Comparison of ENCODE assay signal across 14 mouse cellular contexts in the genomic region with DNA sequence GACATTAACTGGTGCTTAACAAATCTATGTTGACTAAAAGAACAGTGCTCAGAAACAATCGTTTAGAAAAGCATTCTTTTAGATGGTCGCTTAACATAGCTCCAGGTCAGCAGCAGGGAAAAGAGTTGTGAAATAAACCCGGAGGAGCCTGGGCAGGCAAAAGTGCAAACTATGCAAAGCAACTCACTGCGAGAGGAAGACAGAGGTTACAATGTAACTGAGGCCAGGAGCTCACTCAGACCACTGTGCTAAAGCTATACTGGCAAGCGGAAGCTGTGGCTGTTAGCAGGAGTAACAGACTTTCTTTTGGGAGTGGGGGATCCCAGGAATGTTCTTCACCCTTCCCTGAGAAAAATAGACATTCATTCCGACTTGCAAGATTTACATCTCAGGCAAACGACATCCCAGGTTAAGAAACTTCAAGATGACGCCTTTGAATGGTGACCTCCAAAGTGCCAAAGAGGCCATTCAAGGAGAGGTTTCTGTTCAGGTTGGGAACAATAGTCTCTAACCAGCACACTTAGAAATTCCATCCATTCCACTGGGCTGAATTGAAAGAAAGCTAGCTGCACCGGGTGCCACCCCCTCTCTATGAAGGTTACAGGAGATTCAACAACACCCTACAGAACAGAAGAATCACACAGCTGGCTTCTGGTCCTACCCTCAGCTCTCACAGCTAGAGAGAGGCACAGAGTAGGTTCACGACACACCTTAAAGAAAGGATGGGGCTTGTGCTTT.
DNase-seq lines count a peak whose midpoint lies in the region; ATAC-seq lines count a peak whose summit lies in the region.
"Had no signal": no experiment of that assay in that cellular context is flagged by ENCODE, and none has a peak within 500 bp of the region (broad histone marks: within the 10 kb centered on the region; RNA-seq: fewer than 3 reads in every experiment).

No protein-coding gene starts in this region.

- H3K9ac ChIP-seq in heart, embryonic 11.5 days (ENCODE audit: low read depth, low read length), result no peak overlapping the region
- H3K9ac ChIP-seq in lung, embryonic 15.5 days, result no peak overlapping the region
- H3K9ac ChIP-seq in liver, embryonic 16.5 days (ENCODE audit: low read depth, low read length), result no peak overlapping the region
- H3K9ac ChIP-seq: embryonic facial prominence, embryonic 12.5 days; forebrain, postnatal 0 days had no signal

- no peaks in the 10 kb centered on the region for H3K36me3 ChIP-seq in heart, embryonic 11.5 days (ENCODE audit: control insufficient read depth, insufficient read depth, low read length)
- H3K36me3 ChIP-seq in lung, embryonic 15.5 days, result no peaks in the 10 kb centered on the region
- H3K36me3 ChIP-seq in liver, embryonic 16.5 days (ENCODE audit: control insufficient read depth, insufficient read depth), result no peaks in the 10 kb centered on the region
- H3K36me3 ChIP-seq: embryonic facial prominence, embryonic 12.5 days had no signal

- no peaks in the 10 kb centered on the region for H3K9me3 ChIP-seq in heart, embryonic 11.5 days (replicated peaks; ENCODE audit: control insufficient read depth, low read length)
- H3K9me3 ChIP-seq in lung, embryonic 15.5 days, result no peaks in the 10 kb centered on the region
- no peaks in the 10 kb centered on the region for H3K9me3 ChIP-seq in liver, embryonic 16.5 days (replicated peaks; ENCODE audit: control insufficient read depth, low read length)
- H3K9me3 ChIP-seq: embryonic facial prominence, embryonic 12.5 days had no signal

- H3K4me1 ChIP-seq in heart, embryonic 11.5 days (ENCODE audit: control insufficient read depth, insufficient read depth, low read length), result peaks cover 15% of the 10 kb centered on the region
- peaks cover 61% of the 10 kb centered on the region for H3K4me1 ChIP-seq in lung, embryonic 15.5 days
- H3K4me1 ChIP-seq in liver, embryonic 16.5 days (ENCODE audit: control insufficient read depth, low read depth, low read length), result peaks cover 16% of the 10 kb centered on the region

- no peak for ATAC-seq in heart, embryonic 11.5 days (replicated peaks; ENCODE audit: insufficient number of reproducible peaks, low FRiP score, low TSS enrichment)
- peak; percentile 54; the same call in 1 of the 2 replicates for ATAC-seq in lung, embryonic 15.5 days (ENCODE audit: borderline replicate concordance, extremely low read depth, low FRiP score, low TSS enrichment)
- peak; percentile 45; the same call in 1 of the 2 replicates for ATAC-seq in liver, embryonic 16.5 days (ENCODE audit: low read depth)
- ATAC-seq: forebrain, postnatal 0 days had no signal

- no peak overlapping the region for H3K4me2 ChIP-seq in heart, embryonic 11.5 days
- H3K4me2 ChIP-seq in lung, embryonic 15.5 days, result no peak overlapping the region
- H3K4me2 ChIP-seq in liver, embryonic 16.5 days (ENCODE audit: low read depth, low read length), result no peak overlapping the region
- H3K4me2 ChIP-seq: embryonic facial prominence, embryonic 12.5 days had no signal

- no peak overlapping the region for H3K4me3 ChIP-seq in heart, embryonic 11.5 days (ENCODE audit: low read depth, low read length)
- H3K4me3 ChIP-seq in lung, embryonic 15.5 days, result no peak overlapping the region
- no peak overlapping the region for H3K4me3 ChIP-seq in liver, embryonic 16.5 days (ENCODE audit: low read depth, low read length)
- H3K4me3 ChIP-seq: embryonic facial prominence, embryonic 12.5 days; myocyte had no signal

- intact Hi-C loops in heart, postnatal 25 days (cut with DNase I), result no loop called here

- DNase-seq in heart, postnatal 25 days (ENCODE audit: low spot score), result no peak
- DNase-seq in lung, postnatal 14 days, result no peak
- peak; percentile 47 to 52 for DNase-seq in kidney, adult 8-10 months
- no peak for DNase-seq in frontal cortex, adult 2 months (ENCODE audit: extremely low spot score in 1 of 2, low spot score in 1 of 2)
- no peak for DNase-seq in ovary, postnatal 10 days (ENCODE audit: low spot score)
- DNase-seq: cerebellum, adult 9-11 months; forebrain, postnatal 0 days; spleen, adult 18-20 months; thymus, adult 18-20 months had no signal

- no peaks in the 10 kb centered on the region for H3K27me3 ChIP-seq in heart, embryonic 11.5 days (ENCODE audit: control insufficient read depth, insufficient read depth, low read length)
- H3K27me3 ChIP-seq in lung, embryonic 15.5 days, result no peaks in the 10 kb centered on the region
- no peaks in the 10 kb centered on the region for H3K27me3 ChIP-seq in liver, embryonic 16.5 days (ENCODE audit: control insufficient read depth, insufficient read depth, low read depth, low read length)
- H3K27me3 ChIP-seq: embryonic facial prominence, embryonic 12.5 days had no signal

- WGBS in heart, embryonic 11.5 days (ENCODE audit: insufficient replicate concordance), result 52% methylated on average over 10 of the region's 10 CpGs
- 42% methylated on average over 10 of the region's 10 CpGs for WGBS in lung, embryonic 15.5 days
- 44% methylated on average over 10 of the region's 10 CpGs for WGBS in liver, embryonic 16.5 days (ENCODE audit: insufficient replicate concordance)

- H3K27ac ChIP-seq in heart, embryonic 11.5 days (ENCODE audit: low read depth, low read length), result peak overlapping the region; percentile 46; the same call in 1 of the 2 replicates
- H3K27ac ChIP-seq in lung, embryonic 15.5 days, result peak overlapping the region; percentile 57
- H3K27ac ChIP-seq in liver, embryonic 16.5 days (ENCODE audit: low read length), result peak overlapping the region; percentile 59
- H3K27ac ChIP-seq: embryonic facial prominence, embryonic 12.5 days had no signal

Comparison
In these comparisons a context has a peak if more than half of its experiments do, and no peak if none do; other contexts are left out.
1. DNase-seq: peak in kidney, adult 8-10 months (2 of 2); none in heart, postnatal 25 days (single experiment), lung, postnatal 14 days (single experiment), frontal cortex, adult 2 months (0 of 2) and ovary, postnatal 10 days (single experiment).
2. Peak in every context shown above with its lines, with median percentiles within 50 percentile points of each other: H3K27ac ChIP-seq.